Mouse (Mus musculus): ENCODE results near the gene Dennd4a. TPM values are rescaled to one million over a fixed set of nuclear protein-coding genes. Genes with fewer than 3 reads are reported as not detected.
A peak's percentile ranks its signal among the peaks of the same experiment; 100 is the strongest.

The Dennd4a gene
- 9.2 and 9.3 TPM in 2 replicates for polyA plus RNA-seq (2015; fragmentation: Nextera tagmentation; extraction: Ambion mirVana)

DNA sequence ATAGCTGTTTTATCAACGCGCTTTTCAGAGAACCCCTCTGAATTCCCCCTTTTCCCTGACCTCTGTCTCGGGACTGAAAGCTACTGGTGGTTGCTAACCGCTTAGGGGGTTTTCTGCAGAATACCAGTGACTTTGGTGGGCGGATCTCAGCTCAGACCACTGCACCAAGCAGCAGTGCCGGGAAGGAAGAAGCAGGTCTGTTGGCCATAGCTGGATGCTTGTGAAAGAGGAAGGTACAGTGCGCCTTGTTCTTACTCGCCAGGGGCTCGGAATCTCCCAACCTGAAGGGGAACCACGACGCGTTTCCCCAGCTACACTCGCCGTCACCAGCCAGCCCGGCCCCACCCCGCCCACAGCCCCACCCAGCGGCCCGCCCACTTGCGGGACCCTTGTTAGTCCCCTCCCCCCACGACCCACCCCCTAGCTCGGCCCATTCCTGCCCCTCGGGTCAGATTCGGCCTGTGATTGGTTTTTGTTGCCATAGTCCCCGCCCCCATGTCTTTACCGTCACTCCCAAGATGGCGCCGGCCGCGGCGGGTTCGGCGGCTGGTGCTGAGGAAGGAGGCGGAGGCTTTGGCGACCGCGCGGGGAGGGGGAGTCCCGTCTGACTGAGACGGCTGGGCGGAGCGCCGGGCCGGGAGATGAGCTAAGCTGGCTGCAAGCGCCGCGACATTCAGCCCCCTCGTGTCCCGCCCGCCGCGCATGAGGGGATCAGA, at the start of gene Dennd4a:
Gene Dennd4a (plus strand): TSS at position 519 of the 716 bp plus-strand sequence.
- Histone ChIP-seq H3K27me3 (replicated peaks; ENCODE audit: control insufficient read depth, insufficient read depth, low read length) (no peaks in the 10 kb centered on the region), H3K4me2 (ENCODE audit: low read length) (peak within 1 kb of the TSS; percentile 72), H3K4me3 (ENCODE audit: low read length) (peak within 1 kb of the TSS; percentile 91), H3K4me1 (ENCODE audit: control insufficient read depth, insufficient read depth, low read depth, low read length) (peaks cover 7% of the 10 kb centered on the region; the same call in 1 of the 2 replicates), H3K9me3 (ENCODE audit: control insufficient read depth, low read length) (no peaks in the 10 kb centered on the region), H3K9ac (ENCODE audit: low read depth, low read length) (peak within 1 kb of the TSS; percentile 92), H3K27ac (ENCODE audit: low read depth, low read length) (peak within 1 kb of the TSS; percentile 95), H3K36me3 (ENCODE audit: control insufficient read depth, insufficient read depth, low read length) (no peaks in the 10 kb centered on the region)
- peak; percentile 98 for ATAC-seq
- WGBS, result under 1% methylated on average over 48 of the region's 51 CpGs

DNA sequence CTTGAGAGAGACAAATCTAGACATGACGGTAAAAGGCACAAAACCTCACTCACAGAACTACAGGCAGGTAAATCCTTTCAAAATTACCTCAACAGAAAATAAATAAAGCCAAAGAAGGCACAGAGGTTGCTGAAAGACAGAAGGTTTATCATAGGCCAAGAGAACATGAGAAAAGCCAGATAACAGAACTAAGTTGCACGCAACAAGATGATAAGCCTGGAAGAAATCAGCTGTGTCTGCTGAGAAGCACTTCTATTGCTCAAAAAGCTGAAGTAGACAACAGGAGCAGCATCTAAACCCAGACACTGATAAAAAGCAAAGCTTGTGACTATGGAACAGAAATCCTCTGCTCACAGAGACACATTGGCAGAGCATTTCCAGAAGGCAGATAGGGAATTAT, 46.3 kb upstream of the Dennd4a start:
- no peaks in the 10 kb centered on the region for H3K27me3 ChIP-seq (replicated peaks; ENCODE audit: control insufficient read depth, insufficient read depth, low read length)
- no peak for ATAC-seq
- WGBS, result 88% methylated on average over 2 of the region's 2 CpGs
- H3K36me3 ChIP-seq (ENCODE audit: control insufficient read depth, insufficient read depth, low read length), result no peaks in the 10 kb centered on the region
- no peak overlapping the region for H3K27ac ChIP-seq (ENCODE audit: low read depth, low read length)
- H3K4me3 ChIP-seq (ENCODE audit: low read length), result no peak overlapping the region
- H3K4me2 ChIP-seq (ENCODE audit: low read length), result no peak overlapping the region
- no peak overlapping the region for H3K9ac ChIP-seq (ENCODE audit: low read depth, low read length)
- no peaks in the 10 kb centered on the region; the same call in 1 of the 2 replicates for H3K4me1 ChIP-seq (ENCODE audit: control insufficient read depth, insufficient read depth, low read depth, low read length)
- H3K9me3 ChIP-seq (ENCODE audit: control insufficient read depth, low read length), result no peaks in the 10 kb centered on the region

GRCm38 (mm10) chr9:64766136-64766535, 45.0 kb upstream of the Dennd4a start:
- 93% methylated on average over 3 of the region's 3 CpGs for WGBS
- no peak for ATAC-seq
- Histone ChIP-seq H3K4me3 (ENCODE audit: low read length) (no peak overlapping the region), H3K36me3 (ENCODE audit: control insufficient read depth, insufficient read depth, low read length) (no peaks in the 10 kb centered on the region), H3K27me3 (replicated peaks; ENCODE audit: control insufficient read depth, insufficient read depth, low read length) (no peaks in the 10 kb centered on the region), H3K9me3 (ENCODE audit: control insufficient read depth, low read length) (no peaks in the 10 kb centered on the region), H3K27ac (ENCODE audit: low read depth, low read length) (no peak overlapping the region), H3K9ac (ENCODE audit: low read depth, low read length) (no peak overlapping the region), H3K4me1 (ENCODE audit: control insufficient read depth, insufficient read depth, low read depth, low read length) (peaks cover 1% of the 10 kb centered on the region; the same call in 1 of the 2 replicates), H3K4me2 (ENCODE audit: low read length) (no peak overlapping the region)

DNA sequence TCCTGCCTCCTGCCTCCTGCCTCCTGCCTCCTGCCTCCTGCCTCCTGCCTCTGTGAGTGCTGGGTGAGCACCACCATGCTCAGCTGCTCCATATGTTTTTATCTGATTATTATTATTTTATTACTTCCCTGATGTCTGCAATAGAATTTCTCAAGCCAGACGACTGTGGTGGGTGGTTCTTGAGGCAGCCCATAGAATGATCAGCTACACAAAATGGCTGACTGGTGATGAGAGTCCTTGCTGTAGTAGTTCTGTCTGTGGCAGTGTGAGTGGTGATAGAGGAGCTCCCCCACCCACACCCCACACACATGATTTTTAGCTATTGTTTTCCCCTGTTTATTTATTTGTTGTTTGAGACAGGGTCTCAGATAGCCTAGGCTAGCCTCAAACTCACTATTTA, 43.3 kb upstream of the Dennd4a start:
- ATAC-seq, result no peak
- H3K27ac ChIP-seq (ENCODE audit: low read depth, low read length), result no peak overlapping the region
- H3K9me3 ChIP-seq (ENCODE audit: control insufficient read depth, low read length), result no peaks in the 10 kb centered on the region
- H3K36me3 ChIP-seq (ENCODE audit: control insufficient read depth, insufficient read depth, low read length), result no peaks in the 10 kb centered on the region
- no peak overlapping the region for H3K4me3 ChIP-seq (ENCODE audit: low read length)
- H3K9ac ChIP-seq (ENCODE audit: low read depth, low read length), result no peak overlapping the region
- peaks cover 2% of the 10 kb centered on the region; the same call in 1 of the 2 replicates for H3K4me1 ChIP-seq (ENCODE audit: control insufficient read depth, insufficient read depth, low read depth, low read length)
- 58% methylated on average over 1 of the region's 1 CpGs for WGBS
- H3K4me2 ChIP-seq (ENCODE audit: low read length), result no peak overlapping the region
- no peaks in the 10 kb centered on the region for H3K27me3 ChIP-seq (replicated peaks; ENCODE audit: control insufficient read depth, insufficient read depth, low read length)

GRCm38 (mm10) chr9:64769066-64769695, 42.0 kb upstream of the Dennd4a start:
- H3K27me3 ChIP-seq (replicated peaks; ENCODE audit: control insufficient read depth, insufficient read depth, low read length), result no peaks in the 10 kb centered on the region
- H3K4me2 ChIP-seq (ENCODE audit: low read length), result no peak overlapping the region
- no peaks in the 10 kb centered on the region for H3K36me3 ChIP-seq (ENCODE audit: control insufficient read depth, insufficient read depth, low read length)
- H3K9me3 ChIP-seq (ENCODE audit: control insufficient read depth, low read length), result no peaks in the 10 kb centered on the region
- ATAC-seq, result peak; percentile 63; the same call in 1 of the 2 replicates
- H3K9ac ChIP-seq (ENCODE audit: low read depth, low read length), result no peak overlapping the region
- H3K4me3 ChIP-seq (ENCODE audit: low read length), result no peak overlapping the region
- 34% methylated on average over 9 of the region's 9 CpGs for WGBS
- peak overlapping the region; percentile 72 for H3K27ac ChIP-seq (ENCODE audit: low read depth, low read length)
- peaks cover 2% of the 10 kb centered on the region for H3K4me1 ChIP-seq (ENCODE audit: control insufficient read depth, insufficient read depth, low read depth, low read length)

GRCm38 (mm10) chr9:64769911-64770310, 41.2 kb upstream of the Dennd4a start:
- H3K9ac ChIP-seq (ENCODE audit: low read depth, low read length), result no peak overlapping the region
- no peaks in the 10 kb centered on the region for H3K36me3 ChIP-seq (ENCODE audit: control insufficient read depth, insufficient read depth, low read length)
- no peak for ATAC-seq
- no peaks in the 10 kb centered on the region for H3K9me3 ChIP-seq (ENCODE audit: control insufficient read depth, low read length)
- peaks cover 9% of the 10 kb centered on the region for H3K4me1 ChIP-seq (ENCODE audit: control insufficient read depth, insufficient read depth, low read depth, low read length)
- H3K4me2 ChIP-seq (ENCODE audit: low read length), result no peak overlapping the region
- no peak overlapping the region for H3K4me3 ChIP-seq (ENCODE audit: low read length)
- no peak overlapping the region for H3K27ac ChIP-seq (ENCODE audit: low read depth, low read length)
- WGBS, result 88% methylated on average over 6 of the region's 6 CpGs
- no peaks in the 10 kb centered on the region for H3K27me3 ChIP-seq (replicated peaks; ENCODE audit: control insufficient read depth, insufficient read depth, low read length)

DNA sequence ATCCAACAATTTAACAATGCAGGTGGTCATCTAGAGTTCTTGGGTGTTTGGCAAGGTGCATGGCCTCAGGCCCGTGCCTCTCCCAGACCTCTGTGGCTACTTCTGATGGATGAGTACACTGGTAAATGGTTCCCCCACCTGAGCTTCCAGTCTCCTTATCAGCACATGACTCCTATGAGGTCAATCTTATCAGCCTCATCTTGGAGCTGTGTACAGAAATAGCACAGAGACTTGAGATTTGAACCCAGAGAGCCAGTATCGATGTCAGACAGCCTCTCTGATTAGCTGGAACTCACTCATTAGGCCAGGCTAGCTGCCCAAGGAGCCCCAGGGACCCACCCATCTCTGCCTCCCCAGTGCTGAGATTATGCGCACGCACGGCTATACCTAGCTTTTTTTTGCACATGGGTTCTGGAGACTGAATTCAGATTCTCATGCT, 40.7 kb upstream of the Dennd4a start:
- ATAC-seq, result no peak
- H3K27ac ChIP-seq (ENCODE audit: low read depth, low read length), result no peak overlapping the region
- WGBS, result 84% methylated on average over 5 of the region's 5 CpGs

DNA sequence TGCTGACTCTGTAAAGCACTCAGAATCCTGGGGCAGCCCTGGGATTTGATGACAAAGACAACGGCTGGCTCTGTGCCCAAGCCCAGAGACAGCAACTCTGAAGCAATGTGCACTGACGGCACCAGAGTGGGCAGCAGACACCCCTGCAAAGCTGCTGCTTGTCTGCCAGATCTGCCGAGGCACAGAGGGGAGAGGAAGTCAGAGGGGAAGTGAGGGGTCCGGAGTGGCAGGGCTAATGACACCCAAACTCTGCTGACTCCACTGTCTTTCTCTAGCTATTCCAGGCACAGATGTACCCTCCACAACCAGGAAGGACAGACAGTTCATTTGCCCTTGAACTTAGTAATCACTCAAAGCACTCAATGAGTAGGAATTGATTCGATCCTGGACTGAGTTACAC, 39.9 kb upstream of the Dennd4a start:
- no peak overlapping the region for H3K4me2 ChIP-seq (ENCODE audit: low read length)
- no peak overlapping the region; the same call in 1 of the 2 replicates for H3K9ac ChIP-seq (ENCODE audit: low read depth, low read length)
- no peaks in the 10 kb centered on the region for H3K9me3 ChIP-seq (ENCODE audit: control insufficient read depth, low read length)
- peaks cover 9% of the 10 kb centered on the region for H3K4me1 ChIP-seq (ENCODE audit: control insufficient read depth, insufficient read depth, low read depth, low read length)
- ATAC-seq, result peak; percentile 67; the same call in 1 of the 2 replicates
- no peak overlapping the region for H3K4me3 ChIP-seq (ENCODE audit: low read length)
- H3K27ac ChIP-seq (ENCODE audit: low read depth, low read length), result no peak overlapping the region
- no peaks in the 10 kb centered on the region for H3K36me3 ChIP-seq (ENCODE audit: control insufficient read depth, insufficient read depth, low read length)
- H3K27me3 ChIP-seq (replicated peaks; ENCODE audit: control insufficient read depth, insufficient read depth, low read length), result no peaks in the 10 kb centered on the region
- WGBS, result 35% methylated on average over 5 of the region's 5 CpGs

More for the DNA sequence above, 40.7 kb upstream of the Dennd4a start:
- H3K4me2 ChIP-seq (ENCODE audit: low read length), result no peak overlapping the region
- no peak overlapping the region for H3K9ac ChIP-seq (ENCODE audit: low read depth, low read length)
- no peaks in the 10 kb centered on the region for H3K9me3 ChIP-seq (ENCODE audit: control insufficient read depth, low read length)
- H3K4me1 ChIP-seq (ENCODE audit: control insufficient read depth, insufficient read depth, low read depth, low read length), result peaks cover 9% of the 10 kb centered on the region
- H3K27me3 ChIP-seq (replicated peaks; ENCODE audit: control insufficient read depth, insufficient read depth, low read length), result no peaks in the 10 kb centered on the region
- H3K4me3 ChIP-seq (ENCODE audit: low read length), result no peak overlapping the region
- no peaks in the 10 kb centered on the region for H3K36me3 ChIP-seq (ENCODE audit: control insufficient read depth, insufficient read depth, low read length)

DNA sequence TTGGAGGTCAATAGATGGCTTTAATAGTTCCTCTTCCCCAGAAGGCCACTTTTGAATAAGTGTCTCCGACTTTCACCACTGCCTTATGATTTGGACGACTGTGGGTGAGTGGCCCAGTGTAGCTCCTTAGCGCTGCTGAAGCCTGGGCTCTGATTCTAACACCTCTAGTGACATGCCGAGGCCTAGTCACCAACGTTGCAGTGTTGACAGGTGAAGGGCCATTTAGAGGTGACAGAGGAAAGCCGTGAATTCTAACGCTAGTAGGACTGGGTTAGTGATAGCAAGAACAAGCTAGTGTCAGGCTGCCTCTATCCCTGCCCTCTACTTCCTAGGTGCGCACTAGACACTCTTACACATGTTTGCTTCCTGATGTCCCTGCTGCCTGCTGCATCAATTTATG, 37.9 kb upstream of the Dennd4a start:
- Histone ChIP-seq H3K4me3 (ENCODE audit: low read length) (no peak overlapping the region), H3K9me3 (ENCODE audit: control insufficient read depth, low read length) (no peaks in the 10 kb centered on the region), H3K4me1 (ENCODE audit: control insufficient read depth, insufficient read depth, low read depth, low read length) (peaks cover 9% of the 10 kb centered on the region), H3K36me3 (ENCODE audit: control insufficient read depth, insufficient read depth, low read length) (no peaks in the 10 kb centered on the region), H3K27ac (ENCODE audit: low read depth, low read length) (no peak overlapping the region), H3K9ac (ENCODE audit: low read depth, low read length) (no peak overlapping the region), H3K4me2 (ENCODE audit: low read length) (no peak overlapping the region), H3K27me3 (replicated peaks; ENCODE audit: control insufficient read depth, insufficient read depth, low read length) (no peaks in the 10 kb centered on the region)
- no peak for ATAC-seq
- WGBS, result 88% methylated on average over 8 of the region's 8 CpGs

All from hindbrain, embryonic 16.5 days (tissue).